Mouse (Mus musculus) G1E (cell line): ENCODE results near the gene Mon2. TPM values are rescaled to one million over a fixed set of nuclear protein-coding genes. Genes with fewer than 3 reads are reported as not detected.

Source experiments
- ATAC-seq: 2 replicates; pipeline ENCODE4 v1.8.0; 2016; ENCODE audit warnings: mild to moderate bottlenecking; ENCODE audit not compliant: insufficient number of reproducible peaks, poor library complexity, low FRiP score, severe bottlenecking; ENCODE audit errors: extremely low read depth
- DNase-seq: peaks from one replicate; pipeline ENCODE4 v3.0.0; 2012; ENCODE audit warnings: low spot score
- H3K27me3 ChIP-seq: 2 replicates; pipeline ENCODE4 v1.6.1; 2012; ENCODE audit warnings: mild to moderate bottlenecking, low read length, inconsistent platforms; ENCODE audit not compliant: insufficient read depth
- H3K36me3 ChIP-seq: replicated peaks from 2 replicates; pipeline ENCODE3; 2012; ENCODE audit warnings: mild to moderate bottlenecking, inconsistent platforms
- H3K4me1 ChIP-seq: 2 replicates; pipeline ENCODE4 v1.6.1; 2012; ENCODE audit warnings: low read depth, low read length, inconsistent platforms, mixed read lengths; ENCODE audit not compliant: insufficient read depth
- H3K4me3 ChIP-seq: 2 replicates; pipeline ENCODE4 v1.5.1; 2012; ENCODE audit warnings: low read depth, mild to moderate bottlenecking, inconsistent platforms, low read length, moderate library complexity, mixed read lengths
- H3K9me3 ChIP-seq: replicated peaks from 2 replicates; pipeline ENCODE4 v1.6.1; 2012; ENCODE audit warnings: inconsistent platforms
- CTCF ChIP-seq: IDR thresholded peaks from 2 replicates; pipeline ENCODE4 v1.5.1; 2012; ENCODE audit warnings: low read depth, low read length, inconsistent platforms, mixed read lengths
- GATA1 ChIP-seq: IDR thresholded peaks from 2 replicates; pipeline ENCODE4 v1.6.1; 2012; ENCODE audit warnings: borderline replicate concordance, low read length, inconsistent platforms, mixed read lengths
- GATA2 ChIP-seq: IDR thresholded peaks from 2 replicates; pipeline ENCODE4 v1.6.1; 2012; ENCODE audit warnings: low read depth, low read length, inconsistent platforms, borderline replicate concordance
- POLR2AphosphoS5 ChIP-seq: IDR thresholded peaks from 2 replicates; pipeline ENCODE4 v1.6.1; 2012; ENCODE audit warnings: low read depth, low read length, inconsistent platforms; ENCODE audit not compliant: insufficient replicate concordance
- TAL1 ChIP-seq: conservative IDR thresholded peaks from 2 replicates; pipeline ENCODE4 v1.6.1; 2012; ENCODE audit warnings: low read depth, low read length, inconsistent platforms, mixed read lengths
- polyA plus RNA-seq: library from polyadenylated mRNA; stranded (reverse); fragments of >175 nt; gene quantifications from 2 replicates; pipeline ENCODE4 v1.2.3, GENCODE M21; 2012
- total RNA-seq, 2 experiments: library from RNA; stranded (forward) in 1 of 2; stranded (reverse) in 1 of 2; fragments of 200-1000 nt in 1 of 2; fragments of >200 nt in 1 of 2; fragmentation: Nextera tagmentation in 1 of 2; gene quantifications; 2 replicates each; pipeline ENCODE4 v1.2.3; 2014 to 2017

The Mon2 gene
- total and polyA plus RNA-seq, 3 experiments, result 14.4 to 68.6 (median 65.7) TPM

DNA sequence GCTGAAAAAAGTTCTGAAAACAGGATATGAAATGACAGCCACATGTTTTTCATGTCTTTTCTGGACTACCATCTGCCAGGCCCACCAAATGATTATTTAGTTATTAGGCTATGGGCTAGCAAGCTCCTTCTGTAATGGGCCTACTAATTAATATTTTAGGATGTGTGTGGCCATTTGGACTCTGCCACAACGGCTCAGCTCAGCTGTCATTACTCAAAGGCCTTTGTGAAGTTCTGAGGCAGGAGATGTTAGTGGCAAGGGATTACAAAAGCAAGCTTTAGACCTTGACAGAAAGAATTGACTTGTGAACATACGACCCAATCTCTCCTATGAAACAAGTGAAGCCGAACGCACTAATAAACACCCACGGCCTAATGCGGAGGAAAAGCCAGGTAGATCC lies 125.3 kb downstream of the Mon2 start:
- H3K36me3 ChIP-seq, result no peaks in the 10 kb centered on the region
- TF ChIP-seq TAL1 (no peak), POLR2AphosphoS5 (no peak), GATA2 (no peak)
- no peaks in the 10 kb centered on the region for H3K4me1 ChIP-seq
- no peak for ATAC-seq
- no peak overlapping the region for H3K4me3 ChIP-seq
- no peaks in the 10 kb centered on the region for H3K27me3 ChIP-seq
- no peak for DNase-seq
- no peaks in the 10 kb centered on the region for H3K9me3 ChIP-seq

DNA sequence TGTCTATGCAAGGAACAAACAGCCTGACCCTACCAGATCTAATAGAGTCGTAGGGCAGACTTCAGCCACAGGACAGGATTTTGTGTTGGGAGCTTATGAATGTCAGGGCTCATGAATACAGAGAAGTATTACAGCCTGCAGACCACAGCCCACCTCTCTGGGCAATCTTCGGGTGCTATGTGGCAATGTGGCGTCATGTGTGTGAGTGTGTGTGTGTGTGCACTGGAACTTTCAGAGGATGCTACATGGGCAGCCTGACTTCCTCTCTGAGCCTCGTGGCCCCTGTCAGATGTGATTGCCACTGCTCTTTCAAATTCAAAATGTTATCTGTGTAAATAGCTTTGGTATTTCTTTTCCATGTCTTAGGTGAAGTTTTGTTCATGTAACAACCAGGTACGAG lies 131.4 kb downstream of the Mon2 start:
- no peak for DNase-seq
- Histone ChIP-seq H3K9me3 (peaks cover 13% of the 10 kb centered on the region), H3K27me3 (no peaks in the 10 kb centered on the region), H3K4me3 (no peak overlapping the region), H3K4me1 (no peaks in the 10 kb centered on the region), H3K36me3 (no peaks in the 10 kb centered on the region)
- TF ChIP-seq GATA1 (no peak), CTCF (no peak), POLR2AphosphoS5 (no peak), GATA2 (no peak), TAL1 (no peak)
- ATAC-seq, result no peak

DNA sequence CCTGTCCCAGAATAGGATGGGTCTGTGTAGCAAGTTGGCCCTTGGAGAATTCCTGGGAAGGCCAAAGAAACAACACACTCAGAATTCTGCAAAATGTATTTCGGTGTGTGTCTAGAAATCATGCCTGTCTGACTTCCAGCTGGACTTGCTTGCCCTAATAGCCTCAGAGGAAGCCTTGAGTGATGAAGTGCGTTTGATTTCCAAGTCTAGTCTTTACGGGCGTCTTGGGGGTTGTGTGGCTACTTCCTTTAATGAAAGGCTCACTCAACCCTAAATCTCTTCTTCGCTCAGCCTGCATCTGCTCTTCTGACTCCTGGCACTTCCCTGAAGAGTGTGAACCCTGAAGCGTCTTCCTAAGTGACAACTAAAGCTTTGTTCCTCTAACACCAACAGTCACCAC lies 132.5 kb downstream of the Mon2 start:
- DNase-seq, result no peak
- TF ChIP-seq GATA1 (no peak), POLR2AphosphoS5 (no peak), GATA2 (no peak), CTCF (no peak), TAL1 (no peak)
- H3K4me3 ChIP-seq, result no peak overlapping the region
- peaks cover 13% of the 10 kb centered on the region for H3K9me3 ChIP-seq
- ATAC-seq, result no peak
- no peaks in the 10 kb centered on the region for H3K4me1 ChIP-seq
- H3K27me3 ChIP-seq, result no peaks in the 10 kb centered on the region
- H3K36me3 ChIP-seq, result no peaks in the 10 kb centered on the region

DNA sequence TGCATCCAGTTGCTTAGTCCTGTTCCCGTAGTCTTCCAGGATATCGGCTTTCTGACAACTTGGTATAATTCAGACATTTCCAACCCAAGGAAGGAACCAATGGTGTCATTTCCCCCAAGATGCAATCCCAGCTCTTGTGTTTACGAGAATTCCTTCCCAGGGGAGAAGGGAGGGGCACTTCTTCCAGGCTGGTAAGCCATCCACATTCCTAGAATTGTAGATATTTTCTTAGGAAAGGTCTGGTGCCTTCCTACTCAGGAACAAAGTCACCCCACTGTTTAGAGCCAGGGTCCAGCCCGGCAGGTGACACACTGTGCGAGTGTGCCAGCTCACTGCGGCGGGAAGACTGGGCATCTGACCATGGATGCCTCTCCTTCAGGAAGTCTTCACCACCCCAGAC lies 133.5 kb downstream of the Mon2 start:
- Histone ChIP-seq H3K27me3 (no peaks in the 10 kb centered on the region), H3K4me1 (no peaks in the 10 kb centered on the region), H3K9me3 (peaks cover 13% of the 10 kb centered on the region), H3K36me3 (no peaks in the 10 kb centered on the region), H3K4me3 (no peak overlapping the region)
- DNase-seq (no peak), ATAC-seq (no peak)
- no peak for TF ChIP-seq GATA1
- TF ChIP-seq GATA2, result no peak
- no peak for TF ChIP-seq TAL1

Other genes starting within 250 kb of the Mon2 start
- 147 and 155 TPM in 2 replicates for gene Usp15, start 120.5 kb upstream of the Mon2 start, total RNA-seq (2014; fragmentation: Nextera tagmentation)
- 148 and 160 TPM in 2 replicates for gene Usp15, start 120.5 kb upstream of the Mon2 start, total RNA-seq (2017)
- 8.7 and 21.7 TPM in 2 replicates for gene Usp15, start 120.5 kb upstream of the Mon2 start, polyA plus RNA-seq
- gene Fam19a2, start 187.5 kb upstream of the Mon2 start, total RNA-seq (2014; fragmentation: Nextera tagmentation), result not detected in 2 replicates
- 0.05 TPM in 1 of 2 replicates, not detected in the other for gene Fam19a2, start 187.5 kb upstream of the Mon2 start, total RNA-seq (2017)
- not detected in 2 replicates for gene Fam19a2, start 187.5 kb upstream of the Mon2 start, polyA plus RNA-seq